Mouse (Mus musculus) heart, embryonic 12.5 days (tissue): Measurements from ENCODE around the gene Rmnd5a. TPM values are rescaled to one million over a fixed set of nuclear protein-coding genes. Genes with fewer than 3 reads are reported as not detected.
"Not testable (repeated sequence)": the region's sequence is repeated elsewhere in the genome, so short reads cannot be mapped to it uniquely, and the experiment has no call there.

Experiments used
- ATAC-seq: fragments of 200-750 bp; cut with Nextera tagmentation; 2 replicates; pipeline ENCODE4 v1.8.0; 2017; ENCODE audit warnings: moderate TSS enrichment, moderate library complexity; ENCODE audit not compliant: insufficient number of reproducible peaks, low FRiP score
- H3K27ac ChIP-seq: fragments of 300-500 bp; sonication (generic); 2 replicates; pipeline ENCODE4 v1.5.1; 2016; ENCODE audit warnings: mild to moderate bottlenecking, moderate library complexity; ENCODE audit not compliant: poor library complexity, severe bottlenecking
- H3K27me3 ChIP-seq: fragments of 300-500 bp; sonication (generic); replicated peaks from 2 replicates; pipeline ENCODE4 v1.6.1; 2016; ENCODE audit warnings: mild to moderate bottlenecking, moderate library complexity
- H3K36me3 ChIP-seq: fragments of 300-500 bp; sonication (generic); 2 replicates; pipeline ENCODE4 v1.6.1; 2016; ENCODE audit warnings: mild to moderate bottlenecking, moderate library complexity
- H3K4me1 ChIP-seq: fragments of 300-500 bp; sonication (generic); replicated peaks from 2 replicates; pipeline ENCODE4 v1.6.1; 2016; ENCODE audit warnings: mild to moderate bottlenecking
- H3K4me2 ChIP-seq: fragments of 300-500 bp; sonication (generic); 2 replicates; pipeline ENCODE4 v1.6.1; 2016; ENCODE audit warnings: mild to moderate bottlenecking, moderate library complexity
- H3K4me3 ChIP-seq: fragments of 300-500 bp; sonication (generic); 2 replicates; pipeline ENCODE4 v1.5.1; 2016; ENCODE audit warnings: mild to moderate bottlenecking
- H3K9ac ChIP-seq: fragments of 300-500 bp; sonication (generic); 2 replicates; pipeline ENCODE4 v1.6.1; 2016; ENCODE audit warnings: mild to moderate bottlenecking, moderate library complexity
- H3K9me3 ChIP-seq: fragments of 300-500 bp; sonication (generic); replicated peaks from 2 replicates; pipeline ENCODE4 v1.6.1; 2016; ENCODE audit warnings: mild to moderate bottlenecking, moderate library complexity
- WGBS: fragments of 180-500 bp; shearing (Covaris S2); methylation state at CpG from one replicate; pipeline ENCODE4 v1.1.7; 2016; 5-methylcytosine and 5-hydroxymethylcytosine counted together
- polyA plus RNA-seq: library from polyadenylated mRNA; unstranded; fragments of >200 nt; fragmentation: Nextera tagmentation; extraction: Ambion mirVana; gene quantifications from 2 replicates; pipeline ENCODE4 v1.2.1, GENCODE M21; 2016

The Rmnd5a gene
- polyA plus RNA-seq, result 15.2 and 17.0 TPM in 2 replicates

DNA sequence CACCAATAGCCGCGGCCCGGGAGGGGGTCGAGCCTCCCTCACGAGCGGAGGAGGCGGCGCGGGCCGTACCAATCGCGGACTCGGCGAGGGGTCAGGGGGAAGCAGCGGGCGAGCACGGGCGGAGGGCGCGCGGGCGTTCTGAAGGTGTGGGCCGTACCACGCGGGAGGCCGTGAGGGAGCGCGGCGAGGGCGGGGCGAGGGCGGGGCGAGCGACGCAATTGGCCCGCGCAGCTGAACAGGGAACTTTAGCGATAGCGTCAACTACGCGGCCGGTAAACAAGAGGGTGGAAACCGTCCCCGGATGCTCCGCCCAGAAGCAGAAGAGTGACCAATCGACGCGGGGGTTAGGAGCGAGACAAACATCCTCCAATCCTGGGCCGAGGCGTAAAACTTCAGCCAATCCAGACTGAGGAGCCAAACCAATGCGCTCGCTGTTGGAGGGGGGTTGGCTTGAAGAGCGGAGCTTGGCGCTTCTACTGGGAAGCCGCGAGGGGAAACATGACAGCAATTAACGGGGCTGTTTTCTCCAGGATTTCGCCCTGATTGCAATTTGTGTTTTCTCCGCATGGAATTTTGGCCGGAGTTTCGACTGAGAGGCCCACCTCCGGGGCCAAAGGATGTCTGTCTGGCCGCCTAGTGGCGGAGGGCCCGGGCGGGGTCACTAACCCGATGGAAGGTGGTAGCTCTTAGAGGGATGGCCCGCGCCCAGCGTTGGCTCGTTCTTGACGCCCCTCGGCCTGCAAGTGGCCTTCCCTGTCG, at the start of gene Rmnd5a:
TSS of gene Rmnd5a (minus strand) at position 146 of the 759 bp plus-strand sequence.
- under 1% methylated on average over 56 of the region's 75 CpGs for WGBS
- peak within 1 kb of the TSS; percentile 99 for H3K27ac ChIP-seq
- H3K27me3 ChIP-seq, result no peaks in the 10 kb centered on the region
- H3K36me3 ChIP-seq, result no peaks in the 10 kb centered on the region
- peak within 1 kb of the TSS; percentile 97 for H3K4me2 ChIP-seq
- H3K9me3 ChIP-seq, result no peaks in the 10 kb centered on the region
- H3K4me3 ChIP-seq, result peak within 1 kb of the TSS; percentile 81
- H3K9ac ChIP-seq, result peak within 1 kb of the TSS; percentile 91
- ATAC-seq, result peak; percentile 98
- H3K4me1 ChIP-seq, result peaks cover 34% of the 10 kb centered on the region

DNA sequence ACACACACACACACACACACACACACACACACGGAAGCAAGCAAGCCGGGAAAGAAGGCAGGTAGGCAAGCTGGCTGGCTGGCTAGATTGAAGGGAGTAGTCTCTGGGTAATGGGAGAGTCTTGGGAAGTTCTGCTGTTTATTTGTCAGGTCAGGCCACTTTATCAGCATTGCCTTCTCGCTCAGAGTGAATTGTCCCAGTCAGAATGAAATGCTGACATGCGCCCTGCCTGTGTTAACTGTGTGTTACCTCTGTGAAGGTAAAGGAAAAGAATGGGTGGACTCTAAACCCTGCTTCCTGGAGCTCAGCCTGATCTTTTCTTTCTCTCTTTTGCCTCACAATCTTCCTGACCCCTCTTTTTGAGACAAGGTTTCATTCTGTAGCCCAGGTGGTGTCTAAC, 47.5 kb upstream of the Rmnd5a start:
- Histone ChIP-seq H3K27ac (no peak overlapping the region), H3K27me3 (no peaks in the 10 kb centered on the region), H3K9me3 (no peaks in the 10 kb centered on the region), H3K4me3 (no peak overlapping the region), H3K36me3 (no peaks in the 10 kb centered on the region), H3K4me2 (no peak overlapping the region), H3K4me1 (0 out of 2 replicates have a peak, but pooled peaks cover 3% of the 10 kb centered on the region), H3K9ac (no peak overlapping the region; the same call in 1 of the 2 replicates)
- no peak for ATAC-seq
- WGBS, result 47% methylated on average over 3 of the region's 4 CpGs

DNA sequence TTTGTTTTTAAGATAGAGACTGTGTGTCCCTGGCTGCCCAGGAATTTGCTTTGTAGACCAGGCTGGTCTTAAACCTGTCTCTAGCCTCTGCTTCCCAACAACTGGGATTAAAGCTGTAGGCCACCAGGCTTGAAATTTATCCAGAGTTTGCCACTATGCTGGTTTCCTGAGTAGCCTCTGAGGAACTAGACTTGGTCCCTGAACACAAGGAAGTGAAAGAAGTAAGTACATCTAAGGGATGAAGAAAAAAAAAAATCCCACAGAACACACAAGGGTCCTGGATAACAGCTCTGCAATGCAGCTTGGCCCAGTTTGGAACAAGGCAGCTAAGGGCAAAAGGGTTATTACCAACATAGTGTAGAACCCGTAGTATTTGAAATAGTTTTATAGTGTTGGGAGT, 46.4 kb upstream of the Rmnd5a start:
- Histone ChIP-seq H3K9me3 (no peaks in the 10 kb centered on the region), H3K9ac (no peak overlapping the region), H3K36me3 (no peaks in the 10 kb centered on the region), H3K27ac (no peak overlapping the region), H3K27me3 (no peaks in the 10 kb centered on the region), H3K4me3 (no peak overlapping the region), H3K4me1 (0 out of 2 replicates have a peak, but pooled peaks cover 3% of the 10 kb centered on the region), H3K4me2 (no peak overlapping the region)
- 69% methylated on average over 1 of the region's 1 CpGs for WGBS
- ATAC-seq, result no peak

DNA sequence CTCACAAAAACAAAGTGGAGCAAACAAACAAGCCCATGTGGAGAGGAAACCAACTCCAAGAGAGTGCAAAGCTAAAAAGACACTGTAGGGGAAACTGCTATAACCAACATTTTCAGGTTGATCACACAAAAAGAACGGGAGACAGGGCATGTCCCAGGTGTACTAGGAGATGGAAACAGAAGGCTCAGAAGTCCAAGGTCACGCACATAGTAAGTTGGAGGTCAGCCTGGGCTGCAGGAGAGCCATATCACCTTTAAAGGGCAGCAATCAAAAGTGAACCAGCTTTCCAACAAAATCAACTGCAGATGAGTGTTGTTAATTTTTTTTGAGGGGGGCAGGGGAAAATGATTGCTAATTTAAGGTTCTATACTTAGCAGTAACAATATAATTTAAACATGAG, 45.8 kb upstream of the Rmnd5a start:
- Histone ChIP-seq H3K9me3 (no peaks in the 10 kb centered on the region), H3K4me2 (no peak overlapping the region), H3K9ac (no peak overlapping the region), H3K4me3 (no peak overlapping the region), H3K27me3 (no peaks in the 10 kb centered on the region), H3K27ac (no peak overlapping the region), H3K4me1 (0 out of 2 replicates have a peak, but pooled peaks cover 3% of the 10 kb centered on the region), H3K36me3 (no peaks in the 10 kb centered on the region)
- no peak for ATAC-seq
- WGBS, result 71% methylated on average over 2 of the region's 2 CpGs

DNA sequence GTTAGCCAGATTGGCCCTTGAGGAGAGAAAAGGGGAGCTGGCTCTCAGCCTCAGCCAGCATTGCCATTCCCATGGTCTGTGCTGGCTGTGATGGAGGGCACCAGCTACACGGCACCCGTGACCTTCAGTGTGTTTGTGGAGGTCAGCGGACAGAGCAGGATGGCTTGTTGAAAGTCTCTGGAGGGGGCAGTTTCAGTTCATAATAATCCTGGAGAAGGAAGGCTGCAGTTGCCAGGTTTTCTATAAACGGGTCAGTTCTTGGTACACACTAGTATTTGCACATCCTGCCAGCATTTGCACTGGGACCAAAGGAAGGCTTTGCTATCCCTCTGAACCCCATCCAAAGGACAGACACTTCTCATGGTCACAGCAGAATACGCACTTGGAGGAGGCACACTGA, 44.8 kb upstream of the Rmnd5a start:
- no peak overlapping the region for H3K4me3 ChIP-seq
- no peaks in the 10 kb centered on the region for H3K27me3 ChIP-seq
- H3K36me3 ChIP-seq, result no peaks in the 10 kb centered on the region
- no peaks in the 10 kb centered on the region for H3K9me3 ChIP-seq
- H3K4me2 ChIP-seq, result no peak overlapping the region
- WGBS, result 76% methylated on average over 5 of the region's 5 CpGs
- 0 out of 2 replicates have a peak, but pooled peaks cover 3% of the 10 kb centered on the region for H3K4me1 ChIP-seq
- H3K9ac ChIP-seq, result no peak overlapping the region
- H3K27ac ChIP-seq, result no peak overlapping the region
- ATAC-seq, result no peak

DNA sequence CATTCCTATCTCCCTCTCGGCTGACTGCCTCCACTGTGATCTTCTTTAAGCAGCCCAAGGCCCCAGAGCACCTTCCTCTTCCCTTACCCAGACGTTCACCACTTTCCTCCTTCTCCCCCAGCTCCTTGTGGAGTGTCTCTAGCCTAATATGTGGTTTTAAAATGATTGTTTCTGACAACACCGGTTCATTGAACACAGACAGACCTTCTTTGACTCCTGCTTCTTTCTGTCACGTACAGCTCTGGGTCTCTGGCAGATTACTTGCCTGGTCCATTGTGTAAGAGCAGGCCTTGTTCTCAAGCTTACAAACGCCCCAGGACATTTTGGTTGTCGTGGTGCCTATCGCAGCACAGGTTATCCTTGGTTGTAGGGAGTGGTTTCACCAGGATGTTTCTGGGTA, 40.7 kb upstream of the Rmnd5a start:
- Histone ChIP-seq H3K9me3 (no peaks in the 10 kb centered on the region), H3K4me1 (0 out of 2 replicates have a peak, but pooled peaks cover 1% of the 10 kb centered on the region), H3K4me2 (no peak overlapping the region), H3K27me3 (no peaks in the 10 kb centered on the region), H3K9ac (no peak overlapping the region), H3K36me3 (no peaks in the 10 kb centered on the region), H3K4me3 (no peak overlapping the region), H3K27ac (no peak overlapping the region)
- WGBS, result 74% methylated on average over 7 of the region's 7 CpGs
- ATAC-seq, result no peak

DNA sequence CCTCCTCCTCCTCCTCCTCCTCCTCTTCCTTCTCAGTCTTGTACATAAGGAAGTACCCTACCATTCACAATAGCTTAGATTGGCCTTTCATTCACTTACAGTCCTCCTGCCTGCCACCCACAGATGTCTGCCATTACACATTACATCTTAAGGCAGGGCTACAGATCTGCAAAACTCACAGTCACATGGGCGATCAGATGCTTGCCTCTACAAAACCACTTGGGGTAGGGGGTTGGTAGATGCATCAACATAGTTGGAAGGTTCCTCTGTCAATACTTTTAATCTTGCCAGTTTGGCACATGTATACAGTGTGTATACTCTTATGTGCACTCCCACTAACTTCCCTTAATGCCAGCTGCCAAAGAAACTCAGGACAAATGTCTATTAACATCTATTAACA, 39.7 kb upstream of the Rmnd5a start:
- Histone ChIP-seq H3K4me3 (no peak overlapping the region), H3K27ac (no peak overlapping the region), H3K9ac (no peak overlapping the region), H3K4me2 (no peak overlapping the region), H3K27me3 (no peaks in the 10 kb centered on the region), H3K36me3 (no peaks in the 10 kb centered on the region), H3K9me3 (no peaks in the 10 kb centered on the region), H3K4me1 (no peaks in the 10 kb centered on the region)
- no peak for ATAC-seq
- WGBS, result 74% methylated on average over 1 of the region's 1 CpGs

DNA sequence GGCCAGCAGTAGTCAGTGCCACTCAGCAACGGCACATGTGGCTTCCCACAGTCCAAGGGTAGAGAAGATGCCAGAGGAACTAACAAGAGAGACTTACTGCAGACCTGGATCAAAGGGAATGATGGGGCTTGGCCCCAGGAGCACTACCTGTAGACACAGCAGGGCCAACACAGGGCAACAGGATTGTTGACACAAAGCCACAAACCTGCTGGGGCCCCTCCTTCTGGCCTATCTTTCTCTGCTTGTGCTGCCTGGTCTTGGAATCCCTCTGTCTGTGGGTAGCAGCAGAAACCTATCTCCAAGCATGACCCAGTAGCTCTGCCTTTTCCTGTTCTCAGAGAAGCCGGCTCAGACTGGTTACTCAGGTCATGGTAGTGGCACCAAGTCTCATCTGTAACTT, 39.2 kb upstream of the Rmnd5a start:
- not testable (repeated sequence) for H3K36me3 ChIP-seq, ATAC-seq, H3K9me3 ChIP-seq, H3K27me3 ChIP-seq, H3K27ac ChIP-seq, H3K9ac ChIP-seq, H3K4me3 ChIP-seq, H3K4me2 ChIP-seq, H3K4me1 ChIP-seq
- WGBS, result 86% methylated on average over 2 of the region's 2 CpGs

DNA sequence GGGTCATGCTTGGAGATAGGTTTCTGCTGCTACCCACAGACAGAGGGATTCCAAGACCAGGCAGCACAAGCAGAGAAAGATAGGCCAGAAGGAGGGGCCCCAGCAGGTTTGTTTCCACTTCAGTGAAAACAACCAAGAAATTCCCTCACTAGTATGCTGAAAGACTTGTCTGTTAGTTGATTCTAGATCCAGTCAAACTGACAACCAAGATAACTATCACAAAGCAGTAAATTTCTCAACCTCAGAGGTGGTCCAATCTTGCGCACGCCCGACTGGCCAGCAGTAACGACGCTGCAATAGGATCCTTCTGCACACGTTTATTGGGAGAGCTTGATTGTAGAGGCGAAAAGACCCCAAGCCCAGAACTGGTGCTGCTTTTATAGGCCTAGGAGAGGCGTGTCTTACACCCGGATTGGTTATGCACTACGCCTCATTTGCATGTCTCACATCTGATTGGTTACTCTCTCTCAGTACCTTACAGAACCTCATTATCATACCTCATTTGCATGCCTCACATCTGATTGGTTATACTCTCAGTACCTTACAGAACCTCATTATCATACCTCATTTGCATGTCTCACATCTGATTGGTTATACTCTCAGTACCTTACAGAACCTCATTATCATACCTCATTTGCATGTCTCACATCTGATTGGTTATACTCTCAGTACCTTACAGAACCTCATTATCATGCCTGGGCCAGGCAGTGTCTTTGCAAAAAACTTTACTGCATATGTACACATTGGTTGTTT, 38.6 kb upstream of the Rmnd5a start:
- not testable (repeated sequence) for H3K27ac ChIP-seq, H3K9me3 ChIP-seq, H3K27me3 ChIP-seq, ATAC-seq, H3K36me3 ChIP-seq, H3K9ac ChIP-seq, H3K4me1 ChIP-seq, H3K4me3 ChIP-seq, H3K4me2 ChIP-seq
- 96% methylated on average over 10 of the region's 10 CpGs for WGBS

DNA sequence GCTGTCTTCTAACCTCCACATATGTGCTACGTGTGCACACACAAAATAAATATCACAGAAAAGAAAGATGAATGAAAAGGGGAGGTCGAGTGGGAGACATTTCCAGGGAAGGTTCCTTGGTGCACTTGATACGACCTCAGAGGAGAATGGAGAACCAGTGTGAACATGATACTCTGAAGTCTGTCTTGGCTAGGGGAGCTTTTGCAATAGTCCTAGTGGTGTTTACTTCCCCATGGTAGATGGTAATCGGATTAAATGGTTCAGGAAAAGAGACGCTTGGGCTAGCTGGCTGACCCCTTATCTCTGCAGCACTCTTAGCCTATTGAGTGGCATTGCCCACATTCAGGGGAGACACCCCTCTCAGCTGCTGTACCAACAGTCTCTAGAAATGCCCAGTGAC, 36.3 kb upstream of the Rmnd5a start:
- Histone ChIP-seq H3K4me2 (no peak overlapping the region), H3K4me1 (no peaks in the 10 kb centered on the region), H3K36me3 (no peaks in the 10 kb centered on the region), H3K27me3 (no peaks in the 10 kb centered on the region), H3K9me3 (no peaks in the 10 kb centered on the region), H3K9ac (no peak overlapping the region), H3K27ac (no peak overlapping the region), H3K4me3 (no peak overlapping the region)
- 57% methylated on average over 5 of the region's 5 CpGs for WGBS
- ATAC-seq, result no peak

DNA sequence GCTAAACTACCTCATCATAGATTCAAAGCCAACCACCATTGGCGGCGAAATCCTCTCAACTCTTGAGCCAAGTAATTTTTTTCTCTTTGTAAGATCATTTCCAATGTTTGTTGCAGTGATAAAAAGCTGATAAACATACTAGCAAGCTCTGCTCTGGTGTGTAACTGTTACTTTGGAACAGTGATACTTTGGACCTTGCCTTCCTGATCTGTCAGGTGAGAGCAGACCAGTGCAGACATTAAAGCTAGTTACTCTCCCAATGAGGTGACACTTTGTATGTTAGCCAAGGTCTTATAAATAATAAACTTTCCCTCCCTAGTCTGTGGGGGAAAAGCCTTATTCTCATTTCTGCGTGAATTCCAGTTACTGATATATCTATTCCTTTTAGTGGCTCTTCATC, 35.2 kb upstream of the Rmnd5a start:
- Histone ChIP-seq H3K4me1 (no peaks in the 10 kb centered on the region), H3K27me3 (no peaks in the 10 kb centered on the region), H3K4me2 (no peak overlapping the region), H3K27ac (no peak overlapping the region), H3K9me3 (no peaks in the 10 kb centered on the region), H3K36me3 (no peaks in the 10 kb centered on the region), H3K4me3 (no peak overlapping the region), H3K9ac (no peak overlapping the region)
- ATAC-seq, result no peak
- 87% methylated on average over 3 of the region's 3 CpGs for WGBS
